Mouse (Mus musculus) neural tube, embryonic 13.5 days (tissue): ENCODE results near the gene Pygo2. TPM values are rescaled to one million over a fixed set of nuclear protein-coding genes. Genes with fewer than 3 reads are reported as not detected.
A peak's percentile ranks its signal among the peaks of the same experiment; 100 is the strongest.

Experiments
- ATAC-seq: fragments of 200-750 bp; cut with Nextera tagmentation; 2 replicates; pipeline ENCODE4 v1.8.0; 2017; ENCODE audit warnings: low read depth, mild to moderate bottlenecking, moderate TSS enrichment, moderate library complexity
- H3K27ac ChIP-seq: fragments of 300-500 bp; sonication (generic); replicated peaks from 2 replicates; pipeline ENCODE4 v1.5.1; 2015; ENCODE audit warnings: moderate library complexity, mild to moderate bottlenecking, inconsistent platforms
- H3K27me3 ChIP-seq: fragments of 300-500 bp; sonication (generic); 2 replicates; pipeline ENCODE4 v1.6.1; 2015; ENCODE audit warnings: mild to moderate bottlenecking, inconsistent platforms
- H3K36me3 ChIP-seq: fragments of 300-500 bp; sonication (generic); 2 replicates; pipeline ENCODE4 v1.6.1; 2015; ENCODE audit warnings: mild to moderate bottlenecking, inconsistent platforms
- H3K4me1 ChIP-seq: fragments of 300-500 bp; sonication (generic); replicated peaks from 2 replicates; pipeline ENCODE4 v1.6.1; 2015; ENCODE audit warnings: inconsistent platforms
- H3K4me2 ChIP-seq: fragments of 300-500 bp; sonication (generic); 2 replicates; pipeline ENCODE4 v1.6.1; 2015; ENCODE audit warnings: inconsistent platforms, mild to moderate bottlenecking, moderate library complexity
- H3K4me3 ChIP-seq: fragments of 300-500 bp; sonication (generic); 2 replicates; pipeline ENCODE4 v1.5.1; 2015; ENCODE audit warnings: mild to moderate bottlenecking, inconsistent platforms
- H3K9ac ChIP-seq: fragments of 300-500 bp; sonication (generic); 2 replicates; pipeline ENCODE4 v1.6.1; 2015; ENCODE audit warnings: moderate library complexity, mild to moderate bottlenecking, inconsistent platforms
- H3K9me3 ChIP-seq: fragments of 300-500 bp; sonication (generic); 2 replicates; pipeline ENCODE4 v1.6.1; 2016; ENCODE audit warnings: inconsistent platforms
- WGBS: fragments of 180-500 bp; shearing (Covaris S2); methylation state at CpG from one replicate; pipeline ENCODE4 v1.1.7; 2015; 5-methylcytosine and 5-hydroxymethylcytosine counted together
- polyA plus RNA-seq: library from polyadenylated mRNA; unstranded; fragments of >200 nt; fragmentation: Nextera tagmentation; extraction: Ambion mirVana; gene quantifications from 2 replicates; pipeline ENCODE4 v1.2.1, GENCODE M21; 2015

Pygo2 gene
- polyA plus RNA-seq, 1 experiment from 2014 or later = 40.4 TPM

DNA sequence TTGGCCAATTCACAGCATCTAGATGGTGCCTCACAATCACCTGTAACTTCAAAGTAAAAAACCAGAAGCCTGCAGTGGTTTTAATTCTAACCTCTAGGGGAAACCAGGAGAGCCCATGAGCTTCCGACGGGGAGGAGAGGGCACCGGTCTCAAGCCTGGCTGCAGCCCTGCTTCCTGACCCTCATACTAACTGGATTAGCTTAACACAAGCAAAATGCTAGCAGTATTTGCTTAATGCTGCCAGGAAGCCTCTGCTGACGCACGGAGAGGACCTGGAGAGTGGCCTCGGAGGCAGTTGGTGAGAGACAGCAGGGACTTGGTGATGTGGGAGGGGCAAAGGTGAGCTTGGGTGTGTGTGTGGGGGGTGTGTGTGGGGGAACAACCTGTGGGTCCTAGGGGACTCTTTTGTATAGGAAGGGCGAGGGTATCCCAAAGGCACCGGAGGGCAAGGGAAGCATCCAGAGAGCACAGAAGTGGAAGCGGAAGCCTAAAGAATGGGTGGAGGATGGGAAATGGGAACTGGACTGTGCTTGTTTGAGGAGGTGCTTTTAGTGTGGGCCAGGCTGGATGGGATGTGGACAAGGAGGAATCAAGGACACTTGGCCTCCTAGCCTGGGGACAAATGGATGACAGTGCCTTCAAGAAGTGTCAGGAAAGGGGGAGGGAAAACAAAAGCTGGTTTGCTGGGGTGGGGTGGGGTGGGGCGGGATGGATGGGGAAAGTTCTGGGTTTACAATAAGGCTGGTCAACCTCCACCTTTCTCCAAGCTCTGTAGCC is 24.6 kb downstream of the Pygo2 start, which contains the start of gene Pmvk:
TSS of gene Pmvk (plus strand) at position 141 of the 777 bp plus-strand sequence.
- Histone ChIP-seq H3K4me1 (peaks cover 11% of the 10 kb centered on the region), H3K27ac (no peak within 1 kb of the TSS), H3K27me3 (no peaks in the 10 kb centered on the region), H3K9me3 (no peaks in the 10 kb centered on the region), H3K9ac (no peak within 1 kb of the TSS), H3K4me3 (no peak within 1 kb of the TSS), H3K36me3 (no peaks in the 10 kb centered on the region), H3K4me2 (no peak within 1 kb of the TSS)
- 77% methylated on average over 10 of the region's 10 CpGs for WGBS
- no peak for ATAC-seq

DNA sequence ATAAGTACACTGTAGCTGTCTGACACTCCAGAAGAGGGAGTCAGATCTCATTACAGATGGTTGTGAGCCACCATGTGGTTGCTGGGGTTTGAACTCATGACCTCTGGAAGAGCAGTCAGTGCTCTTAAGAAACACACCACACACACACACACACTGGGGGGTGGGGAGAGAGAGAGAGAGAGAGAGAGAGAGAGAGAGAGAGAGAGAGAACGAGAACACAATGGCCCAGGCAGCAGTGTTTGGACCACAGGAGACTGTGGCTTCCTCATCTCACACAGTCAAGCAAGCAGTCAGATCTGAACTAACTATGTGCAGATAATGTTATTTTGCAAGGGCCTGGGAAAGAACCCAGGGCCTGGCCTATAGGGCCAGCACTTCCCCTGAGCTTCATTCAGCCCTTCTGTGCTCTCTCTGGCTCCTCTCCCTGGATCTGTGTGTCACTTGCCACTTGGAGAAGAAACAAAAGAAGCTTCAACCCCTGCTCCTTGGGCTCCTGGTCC is 25.8 kb downstream of the Pygo2 start:
- H3K36me3 ChIP-seq = no peaks in the 10 kb centered on the region
- no peak overlapping the region for H3K4me3 ChIP-seq
- H3K4me1 ChIP-seq = peaks cover 22% of the 10 kb centered on the region
- H3K4me2 ChIP-seq = no peak overlapping the region
- WGBS = 60% methylated on average over 1 of the region's 1 CpGs
- no peaks in the 10 kb centered on the region for H3K9me3 ChIP-seq
- no peak overlapping the region for H3K27ac ChIP-seq
- H3K27me3 ChIP-seq = no peaks in the 10 kb centered on the region
- no peak overlapping the region for H3K9ac ChIP-seq
- no peak for ATAC-seq

DNA sequence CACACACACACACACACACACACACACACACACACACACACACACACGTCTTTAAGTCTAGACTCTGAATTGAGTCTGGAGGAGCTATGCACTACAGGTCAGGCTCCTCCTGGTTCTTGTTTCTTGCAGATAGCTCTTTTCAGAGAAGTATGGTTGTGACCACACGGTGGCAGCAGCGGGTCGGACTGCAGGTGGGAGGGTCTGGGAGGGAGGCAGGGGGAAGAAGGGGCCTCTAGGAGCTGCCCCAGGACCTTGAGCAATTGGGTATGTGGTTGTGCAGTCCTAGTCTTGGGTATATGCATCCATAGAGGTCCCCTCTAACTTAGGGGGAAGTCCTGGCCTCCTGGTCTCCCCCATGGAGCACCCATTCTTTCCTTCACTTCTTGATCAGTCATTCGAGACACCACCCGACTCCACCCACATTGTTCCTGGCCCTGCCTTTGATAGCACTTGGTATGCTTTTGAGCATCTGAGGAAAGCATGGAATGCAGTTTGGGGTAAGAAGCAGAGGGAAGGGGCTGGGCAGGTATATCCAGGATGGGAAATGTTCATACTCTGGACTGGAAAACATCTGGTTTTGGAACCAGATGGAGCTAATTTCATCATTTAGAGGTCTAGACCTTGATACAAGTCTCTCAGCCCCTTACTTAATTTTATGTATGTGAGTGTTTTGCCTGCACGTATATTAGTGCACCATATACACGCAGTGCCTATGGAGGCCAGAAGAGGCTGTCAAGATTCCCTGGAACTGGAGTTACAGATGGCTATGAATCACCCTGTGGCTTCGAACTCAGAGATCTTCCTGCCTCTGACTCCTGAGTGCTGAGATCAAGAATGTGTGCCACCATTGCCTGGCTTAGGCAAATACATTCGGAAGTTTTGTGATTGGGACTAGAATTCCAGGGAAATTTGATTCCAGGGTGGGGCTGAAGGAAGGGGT is 27.0 kb downstream of the Pygo2 start:
- Histone ChIP-seq H3K27ac (no peak overlapping the region), H3K36me3 (no peaks in the 10 kb centered on the region), H3K4me2 (no peak overlapping the region), H3K9ac (no peak overlapping the region), H3K4me3 (no peak overlapping the region), H3K27me3 (no peaks in the 10 kb centered on the region), H3K9me3 (no peaks in the 10 kb centered on the region), H3K4me1 (peaks cover 19% of the 10 kb centered on the region)
- ATAC-seq = no peak
- 37% methylated on average over 10 of the region's 10 CpGs for WGBS

DNA sequence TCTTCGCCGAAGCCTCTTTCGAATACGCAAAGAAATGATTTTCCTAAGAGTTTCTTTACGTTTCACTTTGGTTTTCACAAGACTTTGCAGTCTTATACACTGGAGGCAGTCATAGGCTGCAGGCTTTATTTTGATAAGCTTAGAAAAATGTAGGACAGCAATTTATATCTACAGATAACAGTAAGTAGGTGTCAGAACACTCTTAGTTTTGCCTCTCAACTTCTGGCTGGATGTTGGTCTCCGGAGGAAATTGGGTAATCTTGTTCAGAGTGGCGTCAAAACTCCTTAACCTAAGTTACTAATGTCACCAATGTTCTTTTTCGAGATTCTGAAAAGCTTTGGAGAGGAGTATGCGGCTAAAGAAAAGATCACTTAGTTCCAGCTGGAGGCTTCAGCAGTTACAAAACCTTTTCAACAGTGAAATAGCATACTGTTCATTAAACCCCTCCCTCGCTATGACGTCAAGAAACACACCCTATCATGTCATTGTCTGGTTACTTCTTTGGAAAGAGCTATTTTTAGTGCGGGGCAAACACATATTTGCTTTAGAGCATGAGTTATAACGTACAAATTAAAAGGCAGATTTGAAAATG is 28.5 kb downstream of the Pygo2 start:
- H3K4me1 ChIP-seq = peaks cover 14% of the 10 kb centered on the region
- peak overlapping the region; percentile 93; the same call in 1 of the 2 replicates for H3K27ac ChIP-seq
- H3K36me3 ChIP-seq = no peaks in the 10 kb centered on the region
- H3K9me3 ChIP-seq = no peaks in the 10 kb centered on the region
- H3K9ac ChIP-seq = 0 out of 2 replicates have a peak overlapping the region, but pooled peaks have one; percentile 26
- H3K4me2 ChIP-seq = peak overlapping the region; percentile 67
- ATAC-seq = peak; percentile 41
- peak overlapping the region; percentile 67 for H3K4me3 ChIP-seq
- no peaks in the 10 kb centered on the region for H3K27me3 ChIP-seq
- 48% methylated on average over 13 of the region's 13 CpGs for WGBS

DNA sequence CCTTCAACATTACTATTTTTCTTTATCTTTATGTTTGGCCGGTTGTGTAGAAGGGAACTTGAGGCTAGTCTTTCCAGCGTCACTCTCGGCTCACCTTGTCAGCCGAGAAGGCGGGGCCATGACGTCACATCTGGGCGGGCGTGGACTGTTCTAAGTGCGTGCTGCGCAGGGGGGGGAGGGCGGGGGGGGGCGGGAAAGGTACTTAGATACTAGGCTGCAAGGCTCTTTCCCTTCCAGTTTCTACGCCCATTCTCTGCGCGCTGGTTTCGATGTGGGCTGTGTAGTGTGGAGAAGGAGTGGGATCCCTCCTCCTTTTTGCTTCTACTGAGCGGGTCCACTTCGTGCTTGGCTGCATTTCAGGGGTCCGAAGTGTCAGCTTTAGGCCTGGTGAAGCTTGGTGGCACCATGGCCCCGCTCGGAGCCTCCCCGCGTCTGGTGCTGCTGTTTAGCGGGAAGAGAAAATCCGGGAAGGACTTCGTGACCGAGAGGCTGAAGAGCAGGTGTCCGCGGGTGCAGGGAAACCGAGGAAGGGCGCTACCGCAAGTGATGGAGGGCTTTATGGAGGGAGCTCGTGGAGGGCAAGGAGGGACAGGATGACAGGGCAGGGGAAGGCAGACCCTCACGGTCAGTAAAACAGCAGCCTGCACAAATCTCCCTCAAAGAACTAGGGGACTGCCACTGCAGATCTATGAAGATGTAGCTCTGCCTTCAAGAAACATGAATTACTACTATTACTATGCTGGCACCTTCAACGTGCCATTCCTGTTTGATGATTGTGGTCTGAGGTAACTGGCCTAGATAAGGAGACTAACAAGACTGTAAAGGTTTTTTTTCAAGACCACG is 29.2 kb downstream of the Pygo2 start:
- peak; percentile 89 for ATAC-seq
- H3K4me3 ChIP-seq = peak overlapping the region; percentile 67

DNA sequence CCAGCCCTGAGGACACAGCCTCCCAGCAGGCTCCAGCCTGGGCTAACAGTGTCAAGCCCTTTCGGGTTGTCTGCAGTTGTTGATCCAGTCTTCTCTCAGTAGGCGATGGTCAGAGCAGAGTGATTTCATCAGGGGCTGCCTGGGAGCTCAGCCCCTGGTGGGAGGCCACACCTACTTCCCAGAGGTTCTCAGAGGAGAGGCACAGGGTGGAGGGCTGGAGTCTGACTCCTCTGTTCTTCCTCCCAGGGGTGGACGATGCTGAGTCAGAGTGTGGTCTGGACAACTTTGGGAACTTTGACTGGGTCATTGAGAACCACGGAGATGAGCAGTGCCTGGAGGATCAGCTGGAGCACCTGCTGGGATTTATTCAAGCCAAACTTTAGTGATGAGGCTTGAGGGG is 38.3 kb downstream of the Pygo2 start:
- no peak for ATAC-seq
- Histone ChIP-seq H3K27me3 (no peaks in the 10 kb centered on the region), H3K4me1 (no peaks in the 10 kb centered on the region), H3K4me3 (no peak overlapping the region), H3K27ac (no peak overlapping the region), H3K9ac (no peak overlapping the region), H3K4me2 (no peak overlapping the region), H3K9me3 (no peaks in the 10 kb centered on the region), H3K36me3 (peaks cover 39% of the 10 kb centered on the region)
- WGBS = 70% methylated on average over 4 of the region's 4 CpGs

More for the DNA sequence above, 29.2 kb downstream of the Pygo2 start:
- 1% methylated on average over 36 of the region's 36 CpGs for WGBS
- Histone ChIP-seq H3K36me3 (no peaks in the 10 kb centered on the region), H3K9me3 (no peaks in the 10 kb centered on the region), H3K9ac (peak overlapping the region; percentile 92), H3K27ac (peak overlapping the region; percentile 93), H3K4me1 (peaks cover 14% of the 10 kb centered on the region), H3K4me2 (peak overlapping the region; percentile 67), H3K27me3 (no peaks in the 10 kb centered on the region)

DNA sequence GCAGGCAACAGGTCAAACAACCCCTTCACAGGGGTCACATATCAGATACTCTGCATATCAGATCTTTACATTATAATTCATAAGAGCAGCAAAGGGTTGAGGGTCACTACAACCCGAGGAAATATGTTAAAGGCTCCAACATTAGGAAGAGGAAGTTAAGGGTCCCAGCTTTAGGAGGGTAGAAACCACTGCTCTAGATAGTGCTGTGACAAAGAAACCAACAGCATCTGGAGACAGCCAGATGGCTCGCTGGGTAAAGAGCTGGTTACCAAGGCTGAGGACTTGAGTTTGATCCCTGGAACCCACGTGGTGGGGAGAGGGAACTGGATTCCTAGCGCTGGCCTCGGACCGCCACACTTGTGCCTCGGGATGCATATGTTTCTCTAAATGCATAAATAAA is 42.3 kb downstream of the Pygo2 start:
- ATAC-seq = no peak
- no peak overlapping the region for H3K27ac ChIP-seq
- no peak overlapping the region for H3K9ac ChIP-seq
- peaks cover 33% of the 10 kb centered on the region for H3K36me3 ChIP-seq
- H3K4me2 ChIP-seq = no peak overlapping the region
- no peaks in the 10 kb centered on the region for H3K9me3 ChIP-seq
- H3K4me3 ChIP-seq = no peak overlapping the region
- no peaks in the 10 kb centered on the region for H3K27me3 ChIP-seq
- H3K4me1 ChIP-seq = no peaks in the 10 kb centered on the region
- 85% methylated on average over 7 of the region's 7 CpGs for WGBS

DNA sequence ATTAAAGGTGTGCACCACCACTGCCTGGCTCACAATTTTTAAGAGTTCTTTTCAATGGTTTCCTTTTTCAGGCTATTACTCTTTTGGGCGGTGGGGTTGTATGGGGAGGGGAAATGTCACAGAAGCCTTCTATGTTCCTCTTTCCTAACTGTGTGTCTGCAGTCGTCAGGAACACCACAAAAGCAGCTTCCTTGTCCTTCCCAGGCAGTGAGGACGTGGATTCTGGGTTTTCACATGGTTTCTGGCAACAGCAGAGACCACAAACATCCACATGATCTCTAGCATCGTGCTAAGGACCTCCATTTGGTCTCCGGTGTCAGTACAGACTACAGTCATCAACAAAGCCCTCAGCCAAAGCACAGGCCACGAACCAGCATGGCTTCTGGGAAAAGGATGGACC is 43.8 kb downstream of the Pygo2 start:
- Histone ChIP-seq H3K4me1 (no peaks in the 10 kb centered on the region), H3K4me2 (no peak overlapping the region), H3K36me3 (peaks cover 17% of the 10 kb centered on the region), H3K9me3 (no peaks in the 10 kb centered on the region), H3K27me3 (no peaks in the 10 kb centered on the region), H3K9ac (no peak overlapping the region), H3K4me3 (no peak overlapping the region), H3K27ac (no peak overlapping the region)
- WGBS = 76% methylated on average over 6 of the region's 6 CpGs
- ATAC-seq = no peak

DNA sequence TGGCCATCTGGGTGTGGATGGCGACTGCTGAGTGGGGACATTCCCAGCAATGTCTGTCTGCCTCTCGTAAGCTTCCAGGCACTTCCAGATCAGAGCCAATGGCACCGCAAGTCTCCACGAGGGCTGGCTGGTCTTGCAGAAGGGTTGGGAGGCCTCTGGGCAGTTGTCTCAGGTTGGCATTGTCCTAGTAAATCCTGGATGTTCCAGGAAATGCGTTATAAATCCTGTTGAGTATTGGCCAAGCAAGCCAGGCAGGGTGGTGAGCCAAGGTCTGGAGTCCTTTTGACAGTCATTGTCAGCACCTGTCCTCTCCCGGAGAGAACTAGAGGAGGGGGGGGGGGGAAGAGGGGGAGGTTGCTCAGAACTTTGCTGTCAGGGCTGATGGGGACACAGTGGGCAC is 49.0 kb downstream of the Pygo2 start:
- Histone ChIP-seq H3K9me3 (no peaks in the 10 kb centered on the region), H3K9ac (no peak overlapping the region), H3K36me3 (no peaks in the 10 kb centered on the region), H3K27me3 (no peaks in the 10 kb centered on the region), H3K27ac (no peak overlapping the region), H3K4me3 (no peak overlapping the region), H3K4me1 (no peaks in the 10 kb centered on the region), H3K4me2 (no peak overlapping the region)
- ATAC-seq = no peak
- 73% methylated on average over 6 of the region's 6 CpGs for WGBS

DNA sequence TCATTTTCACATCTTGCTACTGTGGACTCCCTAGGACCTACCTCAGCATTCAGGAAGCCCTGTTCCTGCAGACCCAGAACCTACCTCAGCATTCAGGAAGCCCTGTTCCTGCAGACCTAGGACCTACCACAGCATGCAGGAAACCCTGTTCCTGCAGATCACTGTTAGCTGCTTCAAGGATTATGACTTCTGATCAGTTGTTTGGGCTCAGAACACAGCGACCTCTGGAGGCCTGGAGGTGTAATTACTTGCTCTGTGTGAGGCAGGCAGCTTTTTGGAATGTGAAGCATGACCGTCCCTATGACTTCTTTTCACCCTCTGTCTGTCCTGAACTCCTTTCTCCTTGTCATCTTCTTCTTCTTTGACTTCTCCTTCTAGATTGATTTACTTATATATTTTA is 51.5 kb downstream of the Pygo2 start:
- WGBS = 41% methylated on average over 2 of the region's 2 CpGs
- H3K4me3 ChIP-seq = no peak overlapping the region
- ATAC-seq = no peak
- H3K4me2 ChIP-seq = no peak overlapping the region
- H3K9me3 ChIP-seq = no peaks in the 10 kb centered on the region
- no peak overlapping the region for H3K27ac ChIP-seq
- H3K36me3 ChIP-seq = no peaks in the 10 kb centered on the region
- no peaks in the 10 kb centered on the region for H3K4me1 ChIP-seq
- peaks cover 12% of the 10 kb centered on the region for H3K27me3 ChIP-seq
- no peak overlapping the region for H3K9ac ChIP-seq

DNA sequence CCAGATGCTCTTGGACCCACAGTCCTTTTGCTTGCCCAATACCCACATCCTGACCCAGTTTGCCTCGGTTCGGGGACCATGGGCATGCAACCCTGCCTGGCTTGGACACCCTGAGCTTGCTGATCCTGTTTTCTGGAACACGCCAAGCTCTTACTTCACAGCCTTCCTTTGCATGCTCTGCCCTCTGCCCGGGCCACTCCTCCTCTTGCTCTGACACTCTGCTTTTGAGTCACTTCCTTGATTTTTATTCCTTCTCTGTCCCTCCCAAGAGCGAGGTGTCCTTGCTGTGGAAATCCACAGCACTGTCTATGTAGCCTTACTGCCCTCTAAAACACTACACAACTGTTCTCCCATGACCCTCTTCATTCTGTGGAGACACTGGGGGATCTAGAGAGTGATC is 52.2 kb downstream of the Pygo2 start:
- Histone ChIP-seq H3K4me2 (no peak overlapping the region), H3K9ac (no peak overlapping the region), H3K4me1 (no peaks in the 10 kb centered on the region), H3K36me3 (no peaks in the 10 kb centered on the region), H3K27me3 (peaks cover 13% of the 10 kb centered on the region), H3K4me3 (no peak overlapping the region), H3K27ac (no peak overlapping the region), H3K9me3 (no peaks in the 10 kb centered on the region)
- WGBS = 92% methylated on average over 5 of the region's 5 CpGs
- ATAC-seq = no peak
